Mouse (Mus musculus): Measurements from ENCODE around the gene Ttc25. TPM values are rescaled to one million over a fixed set of nuclear protein-coding genes. Genes with fewer than 3 reads are reported as not detected.
"Not testable (repeated sequence)": the region's sequence is repeated elsewhere in the genome, so short reads cannot be mapped to it uniquely, and the experiment has no call there.

The Ttc25 gene
- polyA plus RNA-seq, 1 experiment from 2014 or later, result 0.58 TPM

DNA sequence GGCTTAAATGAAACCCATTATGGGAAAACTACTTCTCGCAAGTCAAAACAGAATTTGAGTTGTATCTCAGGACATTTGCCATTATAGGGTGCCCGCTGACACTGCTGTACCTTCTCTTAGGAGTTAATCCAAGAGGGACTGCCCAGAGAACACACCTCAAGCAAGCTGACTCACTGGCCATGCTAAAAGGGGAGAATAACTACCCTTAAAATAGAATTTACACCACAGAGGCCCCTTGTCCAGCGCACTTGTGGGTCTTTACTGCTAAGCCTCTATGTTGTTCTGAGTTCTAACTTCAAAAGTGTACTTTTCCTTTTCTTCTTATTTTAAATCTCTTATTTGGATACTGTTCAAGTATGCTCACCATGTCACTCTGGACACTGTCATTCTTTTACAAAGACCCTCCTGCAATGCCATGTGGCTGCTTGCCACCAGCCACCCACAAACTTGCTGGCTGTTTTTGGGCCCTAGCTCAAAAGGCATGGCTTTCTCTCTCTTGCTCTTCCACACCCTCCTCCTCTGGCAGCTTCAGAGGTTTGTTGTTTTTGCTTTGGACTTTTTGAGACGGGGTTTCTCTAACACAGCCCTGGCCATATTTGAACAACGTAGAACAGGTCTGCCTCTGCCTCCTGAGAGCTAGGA, 64.1 kb downstream of the Ttc25 start:
- H3K4me1 ChIP-seq (ENCODE audit: control insufficient read depth, insufficient read depth, low read length), result no peaks in the 10 kb centered on the region; the same call in 1 of the 2 replicates
- H3K27ac ChIP-seq (ENCODE audit: low read depth, low read length), result peak overlapping the region; percentile 42; the same call in 1 of the 2 replicates
- no peaks in the 10 kb centered on the region for H3K27me3 ChIP-seq (ENCODE audit: control insufficient read depth, insufficient read depth, low read length)
- no peak overlapping the region for H3K4me3 ChIP-seq (ENCODE audit: low read length)
- H3K4me2 ChIP-seq (replicated peaks; ENCODE audit: low read depth, low read length), result no peak overlapping the region
- H3K9ac ChIP-seq (ENCODE audit: low read depth, low read length), result no peak overlapping the region
- ATAC-seq (ENCODE audit: low FRiP score, low TSS enrichment), result no peak
- no peaks in the 10 kb centered on the region for H3K9me3 ChIP-seq (ENCODE audit: control insufficient read depth, low read length)
- WGBS, result 84% methylated on average over 5 of the region's 5 CpGs
- H3K36me3 ChIP-seq (ENCODE audit: control insufficient read depth, insufficient read depth, low read length), result peaks cover 17% of the 10 kb centered on the region

DNA sequence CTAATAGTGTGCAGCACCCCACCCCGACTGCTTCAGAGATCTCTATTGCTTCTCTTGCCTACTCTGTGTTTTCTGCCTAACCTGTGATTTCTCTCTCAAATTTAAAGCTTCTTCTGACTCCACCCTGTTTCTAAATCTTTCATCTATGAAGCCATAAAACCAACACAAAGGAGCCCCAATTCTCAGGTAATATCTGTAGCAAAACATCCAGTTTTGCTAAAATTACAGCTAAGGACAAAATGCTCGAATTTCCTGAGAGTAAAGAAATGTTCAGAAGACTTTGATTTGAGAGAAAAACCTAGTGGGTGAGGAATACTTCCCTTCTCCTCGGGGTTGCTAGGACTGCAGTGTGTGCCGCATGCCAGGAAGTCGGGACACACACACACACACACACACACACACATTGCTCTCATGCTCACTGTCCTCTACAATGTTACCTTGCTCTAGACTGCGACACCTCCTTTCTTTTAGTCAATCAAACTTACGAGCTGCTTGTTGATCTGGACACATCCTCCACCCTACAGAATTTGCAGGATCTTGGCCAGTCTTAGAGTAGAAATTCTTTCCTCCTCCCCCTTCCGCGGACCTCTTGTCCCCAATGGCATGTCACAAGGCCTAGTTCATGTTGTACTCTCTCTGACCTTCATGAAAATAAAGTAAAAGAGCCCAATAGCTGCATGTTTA, 64.7 kb downstream of the Ttc25 start:
- H3K9ac ChIP-seq (ENCODE audit: low read depth, low read length), result no peak overlapping the region
- ATAC-seq (ENCODE audit: low FRiP score, low TSS enrichment), result no peak
- H3K27ac ChIP-seq (ENCODE audit: low read depth, low read length), result peak overlapping the region; percentile 42; the same call in 1 of the 2 replicates
- H3K4me3 ChIP-seq (ENCODE audit: low read length), result no peak overlapping the region
- 80% methylated on average over 9 of the region's 9 CpGs for WGBS
- peaks cover 17% of the 10 kb centered on the region for H3K36me3 ChIP-seq (ENCODE audit: control insufficient read depth, insufficient read depth, low read length)
- H3K27me3 ChIP-seq (ENCODE audit: control insufficient read depth, insufficient read depth, low read length), result no peaks in the 10 kb centered on the region
- H3K9me3 ChIP-seq (ENCODE audit: control insufficient read depth, low read length), result no peaks in the 10 kb centered on the region
- no peaks in the 10 kb centered on the region; the same call in 1 of the 2 replicates for H3K4me1 ChIP-seq (ENCODE audit: control insufficient read depth, insufficient read depth, low read length)
- H3K4me2 ChIP-seq (replicated peaks; ENCODE audit: low read depth, low read length), result no peak overlapping the region

- H3K4me2 ChIP-seq (replicated peaks; ENCODE audit: low read depth, low read length), result no peak overlapping the region
- WGBS, result 93% methylated on average over 6 of the region's 6 CpGs
- H3K27me3 ChIP-seq (ENCODE audit: control insufficient read depth, insufficient read depth, low read length), result no peaks in the 10 kb centered on the region
- no peak overlapping the region for H3K9ac ChIP-seq (ENCODE audit: low read depth, low read length)
- H3K9me3 ChIP-seq (ENCODE audit: control insufficient read depth, low read length), result no peaks in the 10 kb centered on the region
- ATAC-seq (ENCODE audit: low FRiP score, low TSS enrichment), result no peak
- H3K27ac ChIP-seq (ENCODE audit: low read depth, low read length), result no peak overlapping the region
- no peak overlapping the region for H3K4me3 ChIP-seq (ENCODE audit: low read length)
- H3K4me1 ChIP-seq (ENCODE audit: control insufficient read depth, insufficient read depth, low read length), result no peaks in the 10 kb centered on the region; the same call in 1 of the 2 replicates
- peaks cover 22% of the 10 kb centered on the region for H3K36me3 ChIP-seq (ENCODE audit: control insufficient read depth, insufficient read depth, low read length)
These were observed 66.2 kb downstream of the Ttc25 start for GRCm38 (mm10) chr11:100611627-100612026.

DNA sequence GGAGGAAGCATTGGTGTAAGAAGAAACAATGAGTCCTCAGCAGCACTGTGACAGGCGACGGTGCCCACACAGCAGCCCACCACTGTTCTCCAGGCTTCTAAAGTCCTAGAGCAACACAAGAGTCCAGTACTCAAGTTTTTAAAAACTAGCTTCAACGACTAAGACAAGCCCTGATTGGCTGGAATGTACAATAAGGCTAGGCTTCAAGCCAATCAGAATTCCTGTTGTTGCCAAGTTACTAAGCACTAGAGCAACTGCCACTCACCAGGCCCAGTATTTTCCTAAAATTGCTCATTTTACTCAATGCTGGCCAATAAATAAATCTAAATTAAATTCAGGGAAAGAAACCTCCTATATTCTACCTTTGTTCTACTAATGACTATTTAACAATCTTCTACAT, 67.8 kb downstream of the Ttc25 start:
- Histone ChIP-seq H3K4me3 (ENCODE audit: low read length) (no peak overlapping the region), H3K9me3 (ENCODE audit: control insufficient read depth, low read length) (no peaks in the 10 kb centered on the region), H3K4me2 (replicated peaks; ENCODE audit: low read depth, low read length) (no peak overlapping the region), H3K27ac (ENCODE audit: low read depth, low read length) (no peak overlapping the region), H3K9ac (ENCODE audit: low read depth, low read length) (no peak overlapping the region), H3K27me3 (ENCODE audit: control insufficient read depth, insufficient read depth, low read length) (no peaks in the 10 kb centered on the region), H3K36me3 (ENCODE audit: control insufficient read depth, insufficient read depth, low read length) (peaks cover 19% of the 10 kb centered on the region), H3K4me1 (ENCODE audit: control insufficient read depth, insufficient read depth, low read length) (peaks cover 6% of the 10 kb centered on the region)
- ATAC-seq (ENCODE audit: low FRiP score, low TSS enrichment), result no peak
- WGBS, result 91% methylated on average over 3 of the region's 3 CpGs

DNA sequence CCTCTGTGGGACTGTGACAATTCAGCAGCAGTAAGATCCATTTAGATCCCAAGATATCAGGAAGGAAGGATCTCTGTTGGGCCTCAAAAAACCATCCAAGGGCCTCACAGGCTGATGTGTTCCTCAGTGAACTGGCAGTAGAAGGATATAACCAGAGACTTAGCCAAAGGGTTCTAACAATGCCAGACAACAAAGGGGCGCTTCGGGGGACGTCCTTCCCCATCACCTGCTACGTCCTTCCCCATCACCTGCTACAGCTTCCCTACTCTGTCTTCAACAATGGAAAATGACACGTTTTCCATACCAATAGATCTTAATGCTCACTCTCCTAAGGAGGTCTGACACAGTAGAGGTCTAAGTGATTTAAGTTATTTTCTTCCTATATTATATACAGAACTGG, 70.9 kb downstream of the Ttc25 start:
- Histone ChIP-seq H3K4me3 (ENCODE audit: low read length) (no peak overlapping the region), H3K27ac (ENCODE audit: low read depth, low read length) (no peak overlapping the region), H3K36me3 (ENCODE audit: control insufficient read depth, insufficient read depth, low read length) (peaks cover 12% of the 10 kb centered on the region; the same call in 1 of the 2 replicates), H3K4me2 (replicated peaks; ENCODE audit: low read depth, low read length) (no peak overlapping the region), H3K4me1 (ENCODE audit: control insufficient read depth, insufficient read depth, low read length) (peaks cover 15% of the 10 kb centered on the region), H3K27me3 (ENCODE audit: control insufficient read depth, insufficient read depth, low read length) (no peaks in the 10 kb centered on the region), H3K9ac (ENCODE audit: low read depth, low read length) (no peak overlapping the region), H3K9me3 (ENCODE audit: control insufficient read depth, low read length) (no peaks in the 10 kb centered on the region)
- 96% methylated on average over 5 of the region's 5 CpGs for WGBS
- no peak for ATAC-seq (ENCODE audit: low FRiP score, low TSS enrichment)

- H3K4me1 ChIP-seq (ENCODE audit: control insufficient read depth, insufficient read depth, low read length), result peaks cover 15% of the 10 kb centered on the region
- H3K9ac ChIP-seq (ENCODE audit: low read depth, low read length); H3K36me3 ChIP-seq (ENCODE audit: control insufficient read depth, insufficient read depth, low read length); H3K4me3 ChIP-seq (ENCODE audit: low read length); H3K4me2 ChIP-seq (replicated peaks; ENCODE audit: low read depth, low read length); H3K9me3 ChIP-seq (ENCODE audit: control insufficient read depth, low read length); ATAC-seq (ENCODE audit: low FRiP score, low TSS enrichment); H3K27ac ChIP-seq (ENCODE audit: low read depth, low read length); H3K27me3 ChIP-seq (ENCODE audit: control insufficient read depth, insufficient read depth, low read length): not testable (repeated sequence)
- WGBS, result 95% methylated on average over 7 of the region's 7 CpGs
These were observed 71.4 kb downstream of the Ttc25 start for GRCm38 (mm10) chr11:100616836-100617235.

DNA sequence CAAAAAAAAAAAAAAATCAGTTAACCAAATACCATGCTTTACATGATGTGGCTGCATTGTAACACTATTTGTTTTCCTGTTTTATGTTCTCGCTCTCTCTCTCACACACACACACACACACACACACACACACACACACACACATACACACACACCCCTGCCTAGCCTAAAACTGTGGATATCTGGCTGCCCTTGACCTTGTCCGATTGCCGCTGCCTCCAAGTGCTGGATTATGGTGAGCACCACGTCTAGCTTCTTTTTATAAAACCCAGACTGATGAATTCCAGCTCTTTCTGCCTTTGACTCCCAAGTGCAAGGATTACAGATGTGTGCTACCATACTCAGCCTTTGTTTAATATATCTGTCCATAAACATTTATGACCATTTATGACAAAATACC, 72.1 kb downstream of the Ttc25 start:
- 0 out of 2 replicates have a peak, but pooled peaks cover 5% of the 10 kb centered on the region for H3K36me3 ChIP-seq (ENCODE audit: control insufficient read depth, insufficient read depth, low read length)
- H3K4me3 ChIP-seq (ENCODE audit: low read length), result peak overlapping the region; percentile 77
- H3K4me2 ChIP-seq (replicated peaks; ENCODE audit: low read depth, low read length), result no peak overlapping the region
- no peak for ATAC-seq (ENCODE audit: low FRiP score, low TSS enrichment)
- H3K27ac ChIP-seq (ENCODE audit: low read depth, low read length), result no peak overlapping the region
- H3K27me3 ChIP-seq (ENCODE audit: control insufficient read depth, insufficient read depth, low read length), result no peaks in the 10 kb centered on the region
- H3K4me1 ChIP-seq (ENCODE audit: control insufficient read depth, insufficient read depth, low read length), result peaks cover 15% of the 10 kb centered on the region
- 92% methylated on average over 4 of the region's 4 CpGs for WGBS
- no peaks in the 10 kb centered on the region for H3K9me3 ChIP-seq (ENCODE audit: control insufficient read depth, low read length)
- H3K9ac ChIP-seq (ENCODE audit: low read depth, low read length), result no peak overlapping the region

GRCm38 (mm10) chr11:100618761-100619484, 73.5 kb downstream of the Ttc25 start, which contains the start of gene Nkiras2:
TSS of gene Nkiras2 (plus strand) at chr11:100619244.
- under 1% methylated on average over 34 of the region's 36 CpGs for WGBS
- H3K9me3 ChIP-seq (ENCODE audit: control insufficient read depth, low read length), result no peaks in the 10 kb centered on the region
- peak within 1 kb of the TSS; percentile 92 for H3K27ac ChIP-seq (ENCODE audit: low read depth, low read length)
- H3K9ac ChIP-seq (ENCODE audit: low read depth, low read length), result peak within 1 kb of the TSS; percentile 84
- H3K4me2 ChIP-seq (replicated peaks; ENCODE audit: low read depth, low read length), result peak within 1 kb of the TSS; percentile 88
- peak; percentile 45 for ATAC-seq (ENCODE audit: low FRiP score, low TSS enrichment)
- H3K4me3 ChIP-seq (ENCODE audit: low read length), result peak within 1 kb of the TSS; percentile 77
- H3K36me3 ChIP-seq (ENCODE audit: control insufficient read depth, insufficient read depth, low read length), result 0 out of 2 replicates have a peak, but pooled peaks cover 5% of the 10 kb centered on the region
- H3K27me3 ChIP-seq (ENCODE audit: control insufficient read depth, insufficient read depth, low read length), result no peaks in the 10 kb centered on the region
- peaks cover 19% of the 10 kb centered on the region for H3K4me1 ChIP-seq (ENCODE audit: control insufficient read depth, insufficient read depth, low read length)

Measured in kidney, embryonic 14.5 days (tissue).